Mouse (Mus musculus) spleen, adult 2 months (tissue): Measurements from ENCODE around the gene Zfp839.

ENCODE experiments used
- CTCF ChIP-seq: fragments of 200-500 bp; IDR thresholded peaks from 2 replicates; pipeline ENCODE4 v1.5.1; 2011; ENCODE audit warnings: mild to moderate bottlenecking, inconsistent platforms; ENCODE audit not compliant: insufficient read depth, insufficient read length, insufficient replicate concordance; ENCODE audit errors: extremely low read depth
- POLR2A ChIP-seq: fragments of 200-500 bp; IDR thresholded peaks from 2 replicates; pipeline ENCODE4 v1.6.1; 2011; ENCODE audit warnings: low read depth, low read length, inconsistent platforms

DNA sequence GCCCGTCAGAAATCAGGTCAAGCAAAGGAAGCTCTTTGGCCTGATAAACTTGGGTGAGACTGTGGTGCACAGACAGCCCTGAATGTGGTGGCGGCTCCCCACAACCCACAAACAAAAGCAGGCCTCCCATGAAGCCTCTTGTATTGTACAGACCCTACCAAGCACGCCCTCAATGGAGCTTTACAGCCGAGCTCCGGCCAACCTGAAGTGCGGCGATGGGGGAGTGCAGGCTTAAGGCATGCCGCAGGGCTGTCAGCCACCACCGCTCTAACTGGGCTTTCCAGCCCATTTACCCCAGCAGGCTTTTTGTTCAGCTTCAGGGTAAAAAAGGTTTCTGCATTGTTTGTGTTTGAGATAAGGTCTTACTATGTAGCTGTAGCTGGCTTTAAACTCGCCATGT lies 41.6 kb upstream of the Zfp839 start:
- TF ChIP-seq CTCF = no peak
- TF ChIP-seq POLR2A = no peak
